26 mouse cellular contexts compared by ENCODE assay signal in the genomic region with DNA sequence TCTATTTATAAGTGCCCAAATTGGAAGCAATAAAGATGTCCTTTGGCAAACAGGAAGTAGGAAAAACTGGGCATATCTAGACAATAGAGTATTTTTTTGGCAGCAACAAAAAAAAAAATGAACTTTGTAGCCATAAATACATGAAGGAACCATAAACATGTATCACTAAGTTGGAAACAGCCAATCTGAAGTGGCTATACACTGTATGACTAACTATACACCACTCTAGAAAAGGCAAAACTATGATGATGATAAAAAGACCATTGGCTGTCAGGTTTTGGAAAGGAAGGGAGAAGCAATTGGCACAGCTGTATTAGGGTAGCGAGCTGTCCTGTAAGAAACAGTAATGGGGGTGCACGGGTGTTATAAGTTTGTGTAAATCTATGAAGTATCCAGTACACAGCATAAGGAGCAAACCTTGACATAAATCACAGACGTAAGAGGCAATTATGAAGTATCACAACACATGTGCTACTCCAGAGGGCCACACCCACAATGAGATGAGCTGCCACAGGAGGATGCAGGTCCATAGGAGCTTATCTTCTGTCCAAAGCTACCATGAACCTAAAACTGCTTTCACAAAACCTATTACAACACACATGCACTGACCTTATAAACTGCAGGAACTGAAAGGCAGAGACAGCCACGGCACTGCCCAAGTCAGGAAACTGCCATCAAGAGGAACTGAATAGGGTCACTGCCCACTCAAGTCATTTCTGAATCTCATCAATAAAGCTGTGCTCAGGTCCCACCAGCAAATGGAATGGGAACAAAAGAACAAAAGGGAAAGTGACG. TPM values are rescaled to one million over a fixed set of nuclear protein-coding genes. Genes with fewer than 3 reads are reported as not detected.
DNase-seq lines count a peak whose midpoint lies in the region; ATAC-seq and TF ChIP-seq lines count a peak whose summit lies in the region.
"Had no signal": no experiment of that assay in that cellular context is flagged by ENCODE, and none has a peak within 500 bp of the region (broad histone marks: within the 10 kb centered on the region; RNA-seq: fewer than 3 reads in every experiment).

No protein-coding gene starts in this region.

- ATAC-seq in intestine, embryonic 16.5 days = peak; percentile 58; the same call in 1 of the 2 replicates
- no peak for ATAC-seq in intestine, embryonic 15.5 days
- ATAC-seq in neural tube, embryonic 13.5 days (ENCODE audit: low read depth) = no peak
- peak; percentile 45 for ATAC-seq in megakaryocyte, adult 5-6 weeks (ENCODE audit: poor library complexity, severe bottlenecking)
- no peak for ATAC-seq in stomach, postnatal 0 days (ENCODE audit: low FRiP score, low TSS enrichment)
- ATAC-seq: forebrain, embryonic 16.5 days had no signal

- 0 out of 2 replicates have a peak, but pooled peaks cover 3% of the 10 kb centered on the region for H3K4me1 ChIP-seq in intestine, embryonic 16.5 days (ENCODE audit: control insufficient read depth, insufficient read depth, low read length)
- H3K4me1 ChIP-seq in intestine, embryonic 15.5 days (replicated peaks) = no peaks in the 10 kb centered on the region
- H3K4me1 ChIP-seq in neural tube, embryonic 13.5 days (replicated peaks) = peaks cover 25% of the 10 kb centered on the region
- H3K4me1 ChIP-seq in stomach, postnatal 0 days (replicated peaks; ENCODE audit: control insufficient read depth, insufficient read depth) = no peaks in the 10 kb centered on the region
- H3K4me1 ChIP-seq: heart, embryonic 13.5 days had no signal

- no peaks in the 10 kb centered on the region for H3K27me3 ChIP-seq in intestine, embryonic 16.5 days (replicated peaks; ENCODE audit: control insufficient read depth, insufficient read depth, low read length)
- H3K27me3 ChIP-seq in intestine, embryonic 15.5 days (replicated peaks) = no peaks in the 10 kb centered on the region
- H3K27me3 ChIP-seq in neural tube, embryonic 13.5 days = no peaks in the 10 kb centered on the region
- no peaks in the 10 kb centered on the region for H3K27me3 ChIP-seq in stomach, postnatal 0 days (ENCODE audit: control insufficient read depth, insufficient read depth, low read length)
- H3K27me3 ChIP-seq: heart, embryonic 13.5 days; hindbrain, embryonic 15.5 days had no signal

- H3K4me2 ChIP-seq in intestine, embryonic 16.5 days (ENCODE audit: low read depth, low read length) = no peak overlapping the region
- H3K4me2 ChIP-seq in intestine, embryonic 15.5 days (replicated peaks) = no peak overlapping the region
- no peak overlapping the region for H3K4me2 ChIP-seq in neural tube, embryonic 13.5 days
- H3K4me2 ChIP-seq in stomach, postnatal 0 days (replicated peaks; ENCODE audit: low read depth) = no peak overlapping the region
- H3K4me2 ChIP-seq: heart, embryonic 13.5 days; hindbrain, embryonic 15.5 days had no signal

- H3K27ac ChIP-seq in intestine, embryonic 16.5 days (ENCODE audit: low read length) = no peak overlapping the region
- H3K27ac ChIP-seq in intestine, embryonic 15.5 days = no peak overlapping the region
- H3K27ac ChIP-seq in neural tube, embryonic 13.5 days (replicated peaks) = peak overlapping the region; percentile 46; the same call in 1 of the 2 replicates
- no peak overlapping the region for H3K27ac ChIP-seq in stomach, postnatal 0 days (replicated peaks)
- H3K27ac ChIP-seq: embryonic facial prominence, embryonic 10.5 days; heart, embryonic 13.5 days; hindbrain, embryonic 15.5 days had no signal

- H3K9me3 ChIP-seq in intestine, embryonic 16.5 days (ENCODE audit: control insufficient read depth, low read length) = no peaks in the 10 kb centered on the region
- H3K9me3 ChIP-seq in intestine, embryonic 15.5 days = no peaks in the 10 kb centered on the region
- no peaks in the 10 kb centered on the region for H3K9me3 ChIP-seq in neural tube, embryonic 13.5 days
- H3K9me3 ChIP-seq in stomach, postnatal 0 days (ENCODE audit: control insufficient read depth, low read length) = no peaks in the 10 kb centered on the region
- H3K9me3 ChIP-seq: embryonic facial prominence, embryonic 10.5 days; heart, embryonic 13.5 days; hindbrain, embryonic 15.5 days had no signal

- H3K36me3 ChIP-seq in intestine, embryonic 16.5 days (ENCODE audit: control insufficient read depth, insufficient read depth, low read length) = 0 out of 2 replicates have a peak, but pooled peaks cover 2% of the 10 kb centered on the region
- 0 out of 2 replicates have a peak, but pooled peaks cover 9% of the 10 kb centered on the region for H3K36me3 ChIP-seq in intestine, embryonic 15.5 days
- H3K36me3 ChIP-seq in neural tube, embryonic 13.5 days = 0 out of 2 replicates have a peak, but pooled peaks cover 12% of the 10 kb centered on the region
- peaks cover 3% of the 10 kb centered on the region; the same call in 1 of the 2 replicates for H3K36me3 ChIP-seq in stomach, postnatal 0 days (ENCODE audit: control insufficient read depth, insufficient read depth, low read length)

- TF ChIP-seq CTCF in stomach, postnatal 0 days (IDR thresholded peaks at IDR 0.05; ENCODE audit: low read depth) = no peak

- no peak overlapping the region for H3K4me3 ChIP-seq in intestine, embryonic 16.5 days (ENCODE audit: low read length)
- no peak overlapping the region for H3K4me3 ChIP-seq in intestine, embryonic 15.5 days (replicated peaks)
- no peak overlapping the region for H3K4me3 ChIP-seq in neural tube, embryonic 13.5 days
- no peak overlapping the region for H3K4me3 ChIP-seq in stomach, postnatal 0 days (ENCODE audit: low read depth, low read length)
- H3K4me3 ChIP-seq: embryonic facial prominence, embryonic 10.5 days; erythroblast, embryonic 14.5 days; heart, embryonic 13.5 days; hindbrain, embryonic 15.5 days had no signal

- H3K9ac ChIP-seq in intestine, embryonic 16.5 days (ENCODE audit: low read depth, low read length) = no peak overlapping the region
- no peak overlapping the region for H3K9ac ChIP-seq in intestine, embryonic 15.5 days
- no peak overlapping the region for H3K9ac ChIP-seq in neural tube, embryonic 13.5 days
- H3K9ac ChIP-seq in stomach, postnatal 0 days (ENCODE audit: low read length) = no peak overlapping the region
- H3K9ac ChIP-seq: heart, embryonic 13.5 days; hindbrain, embryonic 15.5 days had no signal

- 78% methylated on average over 5 of the region's 5 CpGs for WGBS in intestine, embryonic 16.5 days
- WGBS in intestine, embryonic 15.5 days = 83% methylated on average over 5 of the region's 5 CpGs
- WGBS in neural tube, embryonic 13.5 days = 60% methylated on average over 5 of the region's 5 CpGs
- 73% methylated on average over 5 of the region's 5 CpGs for WGBS in stomach, postnatal 0 days

- no peak for DNase-seq in neural tube, embryonic 10.5 days (ENCODE audit: extremely low spot score, low spot score)
- no peak for DNase-seq in stomach, postnatal 0 days (ENCODE audit: low spot score)
- DNase-seq in lung, postnatal 25 days (ENCODE audit: low spot score) = no peak
- DNase-seq: adrenal gland, adult 2 months; adrenal gland, postnatal 36 days; cerebellum, adult 2 months; cerebellum, postnatal 10 days; gastrocnemius, postnatal 10 days; heart, postnatal 36 days had no signal

- TF ChIP-seq EP300 in stomach, postnatal 0 days (optimal IDR thresholded peaks at IDR 0.05) = no peak

RNA-seq across cellular contexts. Expression of a gene that starts 13.1 kb away (rescaled TPM):
- polyA plus RNA-seq in intestine, embryonic 16.5 days (2015; fragmentation: Nextera tagmentation; extraction: Ambion mirVana) = 25.5 and 40.5 TPM in 2 replicates
- polyA plus RNA-seq in intestine, embryonic 15.5 days (2015; fragmentation: Nextera tagmentation; extraction: Ambion mirVana) = 12.0 and 16.3 TPM in 2 replicates
- polyA plus RNA-seq in neural tube, embryonic 13.5 days (2015; fragmentation: Nextera tagmentation; extraction: Ambion mirVana) = 0.15 TPM in 1 of 2 replicates, not detected in the other
- not detected in 2 replicates for total RNA-seq in megakaryocyte, adult 5-6 weeks (2015)
- total RNA-seq in megakaryocyte, adult 5-6 weeks (2017) = not detected in 2 replicates
- polyA plus RNA-seq in stomach, postnatal 0 days (2015; fragmentation: Nextera tagmentation; extraction: Ambion mirVana) = 18.4 and 19.2 TPM in 2 replicates
- total RNA-seq: ES-E14; heart, adult 8-10 months; heart, postnatal 36 days had no signal
- polyA plus RNA-seq: embryonic facial prominence, embryonic 10.5 days; embryonic facial prominence, embryonic 14.5 days; erythroblast, embryonic 14.5 days; forebrain, embryonic 11.5 days; forebrain, embryonic 16.5 days; heart, embryonic 13.5 days; heart, postnatal 0 days; hindbrain, embryonic 11.5 days; hindbrain, embryonic 15.5 days had no signal

RNA-seq across cellular contexts. Expression of a gene that starts 43.2 kb away (rescaled TPM):
- 0.07 TPM in 1 of 2 replicates, not detected in the other for polyA plus RNA-seq in intestine, embryonic 16.5 days (2015; fragmentation: Nextera tagmentation; extraction: Ambion mirVana)
- not detected in 2 replicates for polyA plus RNA-seq in intestine, embryonic 15.5 days (2015; fragmentation: Nextera tagmentation; extraction: Ambion mirVana)
- polyA plus RNA-seq in neural tube, embryonic 13.5 days (2015; fragmentation: Nextera tagmentation; extraction: Ambion mirVana) = not detected in 2 replicates
- total RNA-seq in megakaryocyte, adult 5-6 weeks (2015) = not detected in 2 replicates
- total RNA-seq in megakaryocyte, adult 5-6 weeks (2017) = not detected in 2 replicates
- not detected in 2 replicates for polyA plus RNA-seq in stomach, postnatal 0 days (2015; fragmentation: Nextera tagmentation; extraction: Ambion mirVana)
- total RNA-seq: adrenal gland, postnatal 36 days; ES-E14; gastrocnemius, postnatal 10 days; gastrocnemius, postnatal 4 days; heart, adult 8-10 months; heart, postnatal 36 days had no signal
- polyA plus RNA-seq: cerebellum, adult 2 months; embryonic facial prominence, embryonic 10.5 days; embryonic facial prominence, embryonic 14.5 days; erythroblast, embryonic 14.5 days; forebrain, embryonic 11.5 days; forebrain, embryonic 16.5 days; frontal cortex, adult 2 months; heart, embryonic 13.5 days; heart, postnatal 0 days; hindbrain, embryonic 11.5 days; hindbrain, embryonic 15.5 days had no signal

Comparison
In these comparisons a context has a peak if more than half of its experiments do, and no peak if none do; other contexts are left out.
1. ATAC-seq: peak in intestine, embryonic 16.5 days (single experiment) and megakaryocyte, adult 5-6 weeks (single experiment); none in intestine, embryonic 15.5 days (single experiment), neural tube, embryonic 13.5 days (single experiment) and stomach, postnatal 0 days (single experiment).
2. RNA of a gene that starts 13.1 kb away (polyA plus RNA-seq): 25.5 to 40.5 TPM in intestine, embryonic 16.5 days, 18.4 to 19.2 TPM in stomach, postnatal 0 days and 12.0 to 16.3 TPM in intestine, embryonic 15.5 days; 0.15 TPM in neural tube, embryonic 13.5 days; every median in the first group is over 10 times any median in the second.